Mouse (Mus musculus) hindbrain, embryonic 15.5 days (tissue): ENCODE measurements around the gene Asb2. TPM values are rescaled to one million over a fixed set of nuclear protein-coding genes. Genes with fewer than 3 reads are reported as not detected.

Source experiments
- ATAC-seq: fragments of 200-750 bp; cut with Nextera tagmentation; 2 replicates; pipeline ENCODE4 v1.8.0; 2017; ENCODE audit warnings: low read depth, moderate number of reproducible peaks, moderate TSS enrichment; ENCODE audit not compliant: low FRiP score
- H3K27ac ChIP-seq: fragments of 300-500 bp; sonication (generic); replicated peaks from 2 replicates; pipeline ENCODE4 v1.5.1; 2015; ENCODE audit warnings: mild to moderate bottlenecking, inconsistent platforms
- H3K27me3 ChIP-seq: fragments of 300-500 bp; sonication (generic); 2 replicates; pipeline ENCODE4 v1.6.1; 2015; ENCODE audit warnings: control low read depth, inconsistent platforms
- H3K36me3 ChIP-seq: fragments of 300-500 bp; sonication (generic); 2 replicates; pipeline ENCODE4 v1.6.1; 2015; ENCODE audit warnings: control low read depth, inconsistent platforms
- H3K4me1 ChIP-seq: fragments of 300-500 bp; sonication (generic); replicated peaks from 2 replicates; pipeline ENCODE4 v1.6.1; 2015; ENCODE audit warnings: control low read depth, inconsistent platforms
- H3K4me2 ChIP-seq: fragments of 300-500 bp; sonication (generic); 2 replicates; pipeline ENCODE4 v1.6.1; 2015; ENCODE audit warnings: moderate library complexity, mild to moderate bottlenecking, inconsistent platforms
- H3K4me3 ChIP-seq: fragments of 300-500 bp; sonication (generic); 2 replicates; pipeline ENCODE4 v1.5.1; 2015; ENCODE audit warnings: mild to moderate bottlenecking, inconsistent platforms
- H3K9ac ChIP-seq: fragments of 300-500 bp; sonication (generic); 2 replicates; pipeline ENCODE4 v1.6.1; 2015; ENCODE audit warnings: inconsistent platforms
- H3K9me3 ChIP-seq: fragments of 300-500 bp; sonication (generic); 2 replicates; pipeline ENCODE4 v1.6.1; 2016; ENCODE audit warnings: control low read depth, inconsistent platforms
- WGBS: fragments of 180-500 bp; shearing (Covaris S2); methylation state at CpG from one replicate; pipeline ENCODE4 v1.1.7; 2015; 5-methylcytosine and 5-hydroxymethylcytosine counted together
- polyA plus RNA-seq: library from polyadenylated mRNA; unstranded; fragments of >200 nt; fragmentation: Nextera tagmentation; extraction: Ambion mirVana; gene quantifications from 2 replicates; pipeline ENCODE4 v1.2.1, GENCODE M21; 2015

Gene Asb2
- polyA plus RNA-seq, 1 experiment from 2014 or later: 1.2 TPM

DNA sequence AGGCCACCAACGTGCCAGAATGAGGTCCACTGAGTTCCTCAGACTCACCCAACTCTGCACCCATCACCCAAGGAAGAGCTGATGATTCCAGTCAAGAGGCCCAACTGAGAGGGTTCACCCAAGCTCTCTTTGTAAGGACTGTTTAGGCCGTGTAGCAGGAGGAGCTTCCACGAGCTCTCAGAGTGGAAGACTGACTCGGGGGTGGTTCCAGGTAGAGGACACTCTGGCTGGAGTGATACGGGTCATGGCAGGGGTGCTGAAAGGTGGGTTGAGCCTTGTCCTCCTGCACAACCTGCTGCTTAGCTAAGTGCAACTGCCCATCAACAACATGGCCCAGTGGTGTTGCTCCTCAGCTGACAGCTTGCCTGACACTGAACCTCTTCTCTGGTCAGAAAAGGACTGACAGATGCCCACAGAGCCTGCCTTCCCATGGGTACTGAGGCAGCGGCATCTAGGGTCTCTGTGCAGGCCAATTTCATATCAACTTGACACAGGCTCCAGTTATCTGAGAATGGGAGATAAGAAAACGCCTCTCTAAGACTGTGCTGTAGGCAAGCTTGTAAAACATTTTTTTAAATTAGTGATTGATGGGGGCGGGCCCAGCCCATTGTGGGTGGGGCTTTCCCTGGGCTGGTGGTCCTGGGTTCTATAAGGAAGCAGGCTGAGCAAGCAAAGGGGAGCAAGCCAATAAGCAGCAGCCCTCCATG lies 17.9 kb upstream of the Asb2 start:
- Histone ChIP-seq H3K27ac (no peak overlapping the region), H3K36me3 (no peaks in the 10 kb centered on the region), H3K4me1 (no peaks in the 10 kb centered on the region), H3K9ac (no peak overlapping the region), H3K9me3 (no peaks in the 10 kb centered on the region), H3K4me3 (no peak overlapping the region), H3K27me3 (no peaks in the 10 kb centered on the region), H3K4me2 (no peak overlapping the region)
- no peak for ATAC-seq
- WGBS: 83% methylated on average over 8 of the region's 8 CpGs

DNA sequence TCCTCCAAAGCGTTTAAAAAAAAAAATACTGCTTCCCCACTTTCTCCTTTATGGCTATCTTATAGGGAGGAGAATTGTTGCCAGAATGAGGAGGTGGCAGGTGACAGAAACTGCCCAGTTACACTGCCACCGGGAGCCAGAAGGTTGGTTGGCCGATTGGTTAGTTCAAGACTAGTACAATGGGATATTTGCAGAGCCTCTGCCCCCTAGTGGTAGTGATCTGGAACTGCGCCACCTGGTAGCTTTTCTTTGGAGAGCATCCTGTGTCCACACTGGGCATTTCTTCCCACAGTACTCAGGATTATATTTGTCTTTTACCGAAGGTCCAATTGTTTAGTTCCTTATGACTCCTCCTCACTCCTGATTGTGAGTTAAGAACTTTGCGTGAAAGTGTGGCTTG lies 15.9 kb upstream of the Asb2 start:
- Histone ChIP-seq H3K36me3 (no peaks in the 10 kb centered on the region), H3K4me1 (0 out of 2 replicates have a peak, but pooled peaks cover 3% of the 10 kb centered on the region), H3K27ac (no peak overlapping the region), H3K4me2 (no peak overlapping the region), H3K9me3 (no peaks in the 10 kb centered on the region), H3K4me3 (no peak overlapping the region), H3K9ac (no peak overlapping the region), H3K27me3 (no peaks in the 10 kb centered on the region)
- ATAC-seq: no peak
- WGBS: 34% methylated on average over 6 of the region's 6 CpGs

DNA sequence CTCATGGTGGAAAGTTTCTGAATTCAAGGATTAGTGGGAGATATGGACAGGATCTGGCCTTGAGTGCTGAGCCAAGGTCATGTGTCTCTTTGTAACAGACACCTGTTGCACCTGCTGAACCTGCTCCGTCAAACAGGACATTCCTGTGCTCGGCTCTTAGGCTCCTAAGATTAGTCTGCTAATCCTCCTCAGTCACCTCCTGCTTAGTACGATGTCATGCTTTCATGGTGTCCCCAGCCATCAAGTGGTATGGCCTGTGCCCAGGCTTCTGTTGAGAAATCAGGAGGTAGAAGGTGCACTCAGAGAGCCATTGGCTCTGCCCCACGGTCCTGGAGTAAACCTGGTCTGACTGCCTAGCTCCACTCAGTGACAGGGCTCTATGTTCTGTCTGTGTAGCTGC lies 15.1 kb upstream of the Asb2 start:
- H3K4me2 ChIP-seq: no peak overlapping the region
- H3K36me3 ChIP-seq: no peaks in the 10 kb centered on the region
- no peak overlapping the region for H3K27ac ChIP-seq
- WGBS: 81% methylated on average over 4 of the region's 4 CpGs
- no peak overlapping the region for H3K4me3 ChIP-seq
- ATAC-seq: no peak
- no peak overlapping the region for H3K9ac ChIP-seq
- no peaks in the 10 kb centered on the region for H3K27me3 ChIP-seq
- H3K9me3 ChIP-seq: no peaks in the 10 kb centered on the region
- 0 out of 2 replicates have a peak, but pooled peaks cover 3% of the 10 kb centered on the region for H3K4me1 ChIP-seq

DNA sequence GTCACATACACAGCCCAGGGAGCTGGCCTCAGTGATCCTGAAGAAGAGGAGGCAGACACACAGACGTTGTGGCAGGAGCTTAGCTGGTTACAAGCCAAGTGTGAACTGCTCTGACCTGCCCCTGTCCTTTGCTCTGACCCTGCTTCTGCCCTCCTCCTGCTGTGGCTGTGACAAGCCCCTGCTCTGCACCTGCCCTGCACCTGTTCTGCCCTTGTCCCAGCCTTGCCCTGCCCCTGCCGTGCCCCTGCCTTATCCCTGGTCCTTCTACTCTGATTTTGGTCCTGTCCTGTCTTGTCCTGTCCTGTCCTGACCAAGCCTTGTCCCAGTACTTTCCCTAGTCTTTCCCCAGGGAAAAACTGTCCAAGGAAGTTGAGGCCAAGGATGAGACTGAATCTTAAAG lies 13.0 kb upstream of the Asb2 start:
- no peak overlapping the region for H3K9ac ChIP-seq

DNA sequence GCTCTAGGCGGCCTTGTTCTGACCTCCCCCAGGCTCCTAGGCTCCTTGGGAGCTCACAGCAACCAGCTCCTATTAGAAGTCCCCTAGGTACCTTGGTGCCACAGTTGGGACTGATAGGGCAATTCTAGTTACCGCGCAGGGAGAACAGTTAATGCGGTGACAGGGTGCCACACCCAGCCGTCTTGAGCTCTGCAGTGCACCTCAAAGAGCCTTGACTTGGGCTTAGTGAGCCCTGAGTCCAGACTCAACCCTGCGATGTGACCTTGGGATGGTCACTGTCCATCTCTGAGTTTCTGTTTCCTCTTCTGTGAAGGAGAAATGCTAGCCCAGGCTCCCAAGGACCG lies 12.5 kb upstream of the Asb2 start:
- no peak; the same call in 1 of the 2 replicates for ATAC-seq
- no peaks in the 10 kb centered on the region for H3K27me3 ChIP-seq
- H3K36me3 ChIP-seq: no peaks in the 10 kb centered on the region
- 0 out of 2 replicates have a peak, but pooled peaks cover 3% of the 10 kb centered on the region for H3K4me1 ChIP-seq
- no peak overlapping the region for H3K27ac ChIP-seq
- H3K9ac ChIP-seq: no peak overlapping the region
- no peak overlapping the region for H3K4me3 ChIP-seq
- WGBS: 84% methylated on average over 7 of the region's 7 CpGs
- H3K9me3 ChIP-seq: no peaks in the 10 kb centered on the region
- 0 out of 2 replicates have a peak overlapping the region, but pooled peaks have one; percentile 30 for H3K4me2 ChIP-seq

More for the DNA sequence above, 13.0 kb upstream of the Asb2 start:
- H3K4me2 ChIP-seq: no peak overlapping the region
- 59% methylated on average over 2 of the region's 2 CpGs for WGBS
- H3K4me1 ChIP-seq: 0 out of 2 replicates have a peak, but pooled peaks cover 3% of the 10 kb centered on the region
- no peaks in the 10 kb centered on the region for H3K36me3 ChIP-seq
- ATAC-seq: no peak
- no peak overlapping the region for H3K4me3 ChIP-seq
- no peak overlapping the region for H3K27ac ChIP-seq
- H3K27me3 ChIP-seq: no peaks in the 10 kb centered on the region
- no peaks in the 10 kb centered on the region for H3K9me3 ChIP-seq

DNA sequence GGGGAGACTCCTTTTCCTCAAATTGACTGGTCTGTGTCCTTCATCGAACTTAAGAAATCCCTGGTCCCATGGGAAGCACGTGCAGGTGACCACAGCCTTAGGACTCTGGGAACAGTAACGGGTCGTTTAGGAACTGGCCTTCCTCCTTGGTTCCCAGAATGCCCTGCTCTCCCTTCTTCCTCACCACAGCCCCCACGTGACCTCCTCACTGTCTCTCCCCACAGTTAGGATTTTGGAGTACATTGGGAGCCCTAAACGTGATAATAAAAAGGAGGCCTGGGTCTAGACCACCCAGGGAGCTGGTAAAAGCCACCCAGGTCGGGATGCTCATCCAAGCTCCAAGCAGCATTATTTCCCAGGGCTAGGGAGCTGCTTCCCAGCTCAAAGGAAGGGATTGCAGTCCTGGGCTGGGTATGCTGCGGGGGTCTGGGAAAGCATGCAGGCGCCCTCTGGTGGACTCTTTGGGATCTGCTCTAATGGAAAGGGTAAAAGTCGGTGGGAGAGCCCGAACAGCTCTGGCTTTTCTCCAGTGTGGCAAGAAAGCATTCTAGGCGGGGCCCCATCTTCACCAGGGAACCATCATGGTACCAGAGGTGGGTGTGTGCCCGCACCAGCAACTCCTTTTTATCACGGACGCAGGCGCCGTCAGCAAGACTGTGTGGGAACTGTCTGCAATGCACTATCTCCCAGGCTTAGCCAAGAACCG lies 12.0 kb upstream of the Asb2 start:
- Histone ChIP-seq H3K27me3 (no peaks in the 10 kb centered on the region), H3K9ac (no peak overlapping the region), H3K9me3 (no peaks in the 10 kb centered on the region), H3K4me3 (no peak overlapping the region), H3K27ac (no peak overlapping the region), H3K4me2 (peak overlapping the region; percentile 30; the same call in 1 of the 2 replicates), H3K36me3 (no peaks in the 10 kb centered on the region), H3K4me1 (0 out of 2 replicates have a peak, but pooled peaks cover 3% of the 10 kb centered on the region)
- 19% methylated on average over 18 of the region's 18 CpGs for WGBS
- peak; percentile 81 for ATAC-seq

DNA sequence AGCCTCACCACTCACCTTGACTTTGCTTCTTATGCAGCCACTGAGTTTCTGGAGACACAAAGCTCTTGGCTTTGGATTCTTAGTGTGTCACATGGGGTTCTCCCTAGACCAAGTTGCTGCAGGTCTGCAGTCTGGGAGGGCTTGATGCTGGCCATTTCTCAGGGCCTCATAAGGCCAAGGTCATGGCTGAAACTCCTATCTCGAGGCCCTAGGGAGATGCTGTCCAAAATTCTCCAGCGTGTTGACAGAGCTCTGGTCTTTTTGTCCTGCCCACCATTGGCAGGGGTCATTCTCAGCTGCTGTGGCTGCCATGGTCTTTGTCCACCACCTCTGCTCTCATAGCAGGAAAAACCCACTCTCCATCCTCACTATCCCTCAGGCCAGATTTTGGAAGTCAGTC lies 11.4 kb upstream of the Asb2 start:
- Histone ChIP-seq H3K36me3 (no peaks in the 10 kb centered on the region), H3K27ac (no peak overlapping the region), H3K4me3 (no peak overlapping the region), H3K9me3 (no peaks in the 10 kb centered on the region), H3K27me3 (no peaks in the 10 kb centered on the region), H3K4me2 (no peak overlapping the region), H3K9ac (no peak overlapping the region), H3K4me1 (0 out of 2 replicates have a peak, but pooled peaks cover 3% of the 10 kb centered on the region)
- no peak for ATAC-seq
- WGBS: 68% methylated on average over 2 of the region's 2 CpGs

DNA sequence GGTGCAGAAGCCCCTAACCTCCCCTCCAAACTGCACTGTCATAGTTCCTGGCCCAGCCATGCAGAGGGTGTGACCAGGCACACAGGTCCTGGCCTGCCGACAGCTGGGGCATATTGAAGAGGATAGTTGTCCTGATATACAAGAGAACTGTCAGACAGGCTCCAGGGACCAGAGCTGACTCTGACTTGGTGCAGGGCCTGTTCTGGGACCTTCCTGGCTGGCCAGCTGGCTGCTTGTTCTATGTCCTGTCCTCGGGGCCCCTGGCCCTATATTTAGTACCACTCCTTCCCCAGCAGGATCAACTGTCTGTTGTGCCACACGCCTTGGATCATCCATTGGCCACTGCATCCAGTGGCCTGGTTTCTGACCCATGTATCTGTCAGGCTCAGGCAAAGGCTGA lies 6.5 kb upstream of the Asb2 start:
- Histone ChIP-seq H3K4me3 (no peak overlapping the region), H3K27me3 (no peaks in the 10 kb centered on the region), H3K9ac (no peak overlapping the region), H3K9me3 (no peaks in the 10 kb centered on the region), H3K4me1 (no peaks in the 10 kb centered on the region), H3K36me3 (no peaks in the 10 kb centered on the region), H3K4me2 (no peak overlapping the region), H3K27ac (no peak overlapping the region)
- no peak for ATAC-seq
- WGBS: 88% methylated on average over 3 of the region's 3 CpGs

DNA sequence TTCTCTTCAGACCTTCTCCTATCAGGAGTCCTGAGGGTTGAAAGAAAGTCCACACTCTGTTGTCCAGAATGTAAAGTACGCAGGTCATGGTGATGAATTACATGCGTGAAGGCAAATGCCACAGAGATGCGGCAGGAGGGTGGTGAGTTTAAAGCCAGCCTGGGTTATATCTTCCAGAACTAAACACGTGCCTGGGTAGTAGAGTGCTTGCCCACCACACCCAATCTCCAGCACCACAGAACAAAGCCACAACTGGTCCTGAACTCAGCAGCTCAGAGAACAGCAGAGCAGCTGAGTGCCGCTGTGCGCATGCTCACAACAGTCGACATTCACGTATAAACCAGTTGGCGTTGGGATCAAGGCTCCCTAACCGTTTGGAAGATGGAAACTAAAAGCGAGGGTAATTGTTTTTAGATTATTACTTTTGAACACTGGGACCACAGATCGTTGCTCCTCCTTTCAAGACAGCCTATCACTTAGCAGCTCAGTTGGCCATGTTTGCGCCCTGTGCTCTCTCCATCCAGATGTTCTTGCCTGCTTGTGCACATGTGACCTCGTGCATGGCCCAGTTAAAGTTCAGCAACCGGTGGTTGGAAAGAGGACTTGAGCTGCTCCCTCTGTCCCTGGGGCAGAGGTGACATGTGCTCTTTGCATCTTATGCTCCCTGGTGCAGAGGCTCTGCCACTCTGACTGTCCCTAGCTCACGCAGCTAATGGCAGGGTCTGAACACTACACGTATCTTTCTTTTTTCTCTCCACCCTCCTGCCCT lies 5.9 kb upstream of the Asb2 start:
- H3K9ac ChIP-seq: no peak overlapping the region
- 89% methylated on average over 17 of the region's 17 CpGs for WGBS
- no peaks in the 10 kb centered on the region for H3K4me1 ChIP-seq
- H3K27ac ChIP-seq: no peak overlapping the region
- no peak for ATAC-seq
- no peak overlapping the region for H3K4me3 ChIP-seq
- H3K9me3 ChIP-seq: no peaks in the 10 kb centered on the region
- H3K36me3 ChIP-seq: no peaks in the 10 kb centered on the region
- H3K27me3 ChIP-seq: no peaks in the 10 kb centered on the region
- no peak overlapping the region for H3K4me2 ChIP-seq

DNA sequence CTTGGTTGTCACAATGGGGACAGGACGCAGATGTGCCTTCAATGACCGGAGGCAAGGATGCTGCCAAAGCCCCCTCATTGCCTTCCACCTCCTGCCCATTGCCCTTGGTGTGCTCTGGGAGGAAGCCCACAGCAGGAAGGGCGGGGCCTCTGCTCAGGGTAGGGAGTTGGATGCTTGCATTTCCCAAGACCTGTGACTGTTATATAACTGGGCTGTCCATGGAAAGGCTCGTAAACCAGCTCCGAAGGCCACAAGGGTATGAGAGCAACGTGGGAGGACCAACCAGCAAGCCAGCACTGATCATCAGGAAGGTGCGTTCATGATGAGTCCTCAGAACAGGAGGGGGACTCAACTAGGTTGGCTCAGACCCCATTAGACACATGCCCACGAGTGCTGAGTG lies 5.0 kb upstream of the Asb2 start:
- WGBS: 91% methylated on average over 8 of the region's 8 CpGs

DNA sequence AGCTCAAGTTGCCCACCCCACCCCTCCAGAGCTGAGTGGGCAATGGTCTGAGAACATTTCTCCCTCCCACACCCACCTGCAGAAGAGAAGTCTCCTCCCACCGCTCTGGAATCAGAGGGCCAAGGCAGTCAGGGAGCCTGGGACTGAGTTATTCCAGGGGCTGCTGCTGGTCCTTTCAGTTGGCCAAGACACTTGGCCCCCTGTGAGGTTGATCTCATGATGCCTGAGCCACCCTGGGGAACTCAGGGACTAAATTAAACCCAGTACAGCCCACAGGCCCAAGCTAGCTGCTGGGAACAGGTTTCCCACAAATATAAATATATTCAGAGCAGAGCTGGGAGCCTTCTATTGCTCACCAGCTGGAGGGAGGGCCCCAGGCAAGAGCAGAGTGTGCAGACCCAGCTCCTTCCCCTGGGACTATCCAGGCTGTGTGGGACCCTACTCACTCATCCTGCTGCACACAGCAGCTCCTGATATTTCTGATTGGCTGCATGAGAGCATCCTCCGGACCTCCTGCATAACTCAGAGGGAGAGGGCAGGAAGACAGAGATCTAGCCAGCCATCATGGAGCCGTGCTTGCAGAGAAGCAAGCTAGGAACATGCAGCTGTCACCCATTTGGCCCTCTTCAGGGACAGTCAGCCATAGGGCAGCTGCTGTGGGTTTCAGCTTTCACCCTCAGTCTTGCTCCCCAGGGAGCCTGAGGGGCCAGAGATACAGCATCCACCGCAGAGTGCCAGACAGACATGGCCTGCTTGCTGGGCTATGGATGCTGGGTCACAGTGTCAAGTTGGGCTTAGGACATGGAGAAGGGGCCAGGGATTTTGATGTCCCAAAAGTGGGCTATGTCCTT lies 3.4 kb upstream of the Asb2 start:
- WGBS: 62% methylated on average over 4 of the region's 4 CpGs
- H3K27ac ChIP-seq: no peak overlapping the region
- H3K4me1 ChIP-seq: no peaks in the 10 kb centered on the region
- no peak overlapping the region for H3K4me3 ChIP-seq
- H3K27me3 ChIP-seq: no peaks in the 10 kb centered on the region
- H3K4me2 ChIP-seq: no peak overlapping the region
- H3K36me3 ChIP-seq: no peaks in the 10 kb centered on the region
- H3K9ac ChIP-seq: no peak overlapping the region
- ATAC-seq: 0 out of 2 replicates have a peak, but pooled peaks have one; percentile 20
- H3K9me3 ChIP-seq: no peaks in the 10 kb centered on the region

More for the DNA sequence above, 5.0 kb upstream of the Asb2 start:
- no peak overlapping the region for H3K27ac ChIP-seq
- H3K36me3 ChIP-seq: no peaks in the 10 kb centered on the region
- no peak overlapping the region for H3K4me3 ChIP-seq
- H3K9ac ChIP-seq: no peak overlapping the region
- ATAC-seq: no peak
- no peak overlapping the region for H3K4me2 ChIP-seq
- no peaks in the 10 kb centered on the region for H3K4me1 ChIP-seq
- H3K9me3 ChIP-seq: no peaks in the 10 kb centered on the region
- no peaks in the 10 kb centered on the region for H3K27me3 ChIP-seq
